Mouse (Mus musculus): Measurements from ENCODE around the gene Phlda3. TPM values are rescaled to one million over a fixed set of nuclear protein-coding genes. Genes with fewer than 3 reads are reported as not detected.

Phlda3 gene
- polyA plus RNA-seq, 1 experiment from 2014 or later: 19.3 TPM

DNA sequence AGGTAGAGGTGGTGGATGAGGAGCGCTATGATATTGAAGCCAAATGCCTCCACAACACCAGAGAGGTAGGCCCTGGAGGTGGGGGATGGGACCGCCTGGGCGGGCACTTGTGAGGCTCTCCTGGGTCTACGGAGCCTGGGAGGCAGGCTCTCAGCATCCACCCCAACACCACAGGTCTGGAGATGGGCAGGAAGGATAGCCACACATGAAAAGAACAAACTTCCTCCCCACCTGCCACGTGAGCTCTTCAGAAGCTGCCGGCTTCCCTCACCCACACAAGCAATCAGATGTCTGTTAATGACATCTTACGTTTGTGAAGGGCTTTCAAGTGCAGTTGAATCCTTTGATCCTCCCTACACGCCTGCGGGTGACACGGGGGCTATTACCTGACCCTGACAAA, 41.6 kb downstream of the Phlda3 start:
- DNase-seq (ENCODE audit: low spot score): no peak
- WGBS: 62% methylated on average over 10 of the region's 10 CpGs
- H3K36me3 ChIP-seq: no peaks in the 10 kb centered on the region
- H3K4me3 ChIP-seq: no peak overlapping the region
- H3K27ac ChIP-seq: no peak overlapping the region
- H3K4me1 ChIP-seq (replicated peaks): 0 out of 2 replicates have a peak, but pooled peaks cover under 1% of the 10 kb centered on the region
- H3K9me3 ChIP-seq: no peaks in the 10 kb centered on the region
- H3K27me3 ChIP-seq (ENCODE audit: insufficient read depth, poor library complexity, severe bottlenecking): peaks cover 26% of the 10 kb centered on the region; the same call in 1 of the 2 replicates

DNA sequence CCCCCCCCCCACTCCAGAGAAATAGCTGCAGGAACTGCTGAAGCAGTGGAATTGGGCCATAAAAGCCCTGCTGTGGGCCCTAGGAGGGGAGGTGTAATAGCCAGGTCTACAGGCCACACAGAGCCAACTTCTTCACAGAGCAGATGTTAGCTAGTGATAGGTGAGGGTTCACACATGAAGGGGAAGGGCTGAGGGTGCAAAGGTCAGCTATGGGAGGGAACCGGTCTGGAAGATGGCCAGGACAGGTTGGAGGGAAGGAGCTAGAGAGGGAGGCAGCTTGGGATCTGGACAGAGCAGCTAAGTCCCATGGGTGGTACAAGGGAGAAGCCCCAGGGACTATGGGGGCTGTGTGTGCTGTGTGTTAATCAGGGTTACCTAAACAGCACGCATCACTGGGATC, 44.3 kb downstream of the Phlda3 start:
- WGBS: 74% methylated on average over 2 of the region's 2 CpGs
- Histone ChIP-seq H3K27ac (no peak overlapping the region), H3K9me3 (no peaks in the 10 kb centered on the region), H3K4me3 (no peak overlapping the region), H3K4me1 (replicated peaks) (0 out of 2 replicates have a peak, but pooled peaks cover 6% of the 10 kb centered on the region), H3K27me3 (ENCODE audit: insufficient read depth, poor library complexity, severe bottlenecking) (peaks cover 32% of the 10 kb centered on the region), H3K36me3 (no peaks in the 10 kb centered on the region)
- no peak for DNase-seq (ENCODE audit: low spot score)

DNA sequence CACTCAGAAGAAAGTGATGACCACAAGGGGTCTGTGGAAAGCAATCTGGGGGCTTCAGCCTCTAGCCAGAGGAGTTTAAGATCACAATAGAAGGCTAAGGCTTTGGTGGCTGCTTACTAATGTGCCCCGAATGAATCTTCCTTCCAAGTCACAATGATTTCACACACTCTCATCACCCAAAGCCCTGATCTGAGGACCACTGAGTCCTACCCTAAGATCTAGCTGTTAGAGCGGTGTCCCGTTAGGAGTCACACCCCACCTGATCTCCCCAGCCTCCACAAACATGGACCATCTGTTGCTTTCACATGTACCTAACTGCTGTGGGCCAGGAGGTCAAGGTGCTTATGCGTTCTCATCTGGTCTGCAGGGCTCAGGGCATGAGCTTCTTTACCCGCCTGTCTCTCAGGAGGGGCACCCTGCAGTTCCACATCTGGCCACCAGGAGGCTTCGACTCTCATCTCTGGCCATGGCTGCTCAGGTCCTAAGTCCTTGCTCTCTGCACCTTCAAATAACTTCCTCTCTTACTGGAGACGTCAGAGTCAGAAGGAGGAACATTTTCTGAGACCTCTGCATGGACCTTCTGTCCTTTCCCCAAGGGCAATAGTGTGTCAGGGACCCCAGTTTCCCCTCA, 45.2 kb downstream of the Phlda3 start:
- peak; percentile 84 for DNase-seq (ENCODE audit: low spot score)
- Histone ChIP-seq H3K4me3 (no peak overlapping the region), H3K36me3 (no peaks in the 10 kb centered on the region), H3K27ac (no peak overlapping the region), H3K9me3 (no peaks in the 10 kb centered on the region), H3K4me1 (replicated peaks) (0 out of 2 replicates have a peak, but pooled peaks cover 6% of the 10 kb centered on the region), H3K27me3 (ENCODE audit: insufficient read depth, poor library complexity, severe bottlenecking) (peaks cover 42% of the 10 kb centered on the region)
- WGBS: 35% methylated on average over 7 of the region's 7 CpGs

DNA sequence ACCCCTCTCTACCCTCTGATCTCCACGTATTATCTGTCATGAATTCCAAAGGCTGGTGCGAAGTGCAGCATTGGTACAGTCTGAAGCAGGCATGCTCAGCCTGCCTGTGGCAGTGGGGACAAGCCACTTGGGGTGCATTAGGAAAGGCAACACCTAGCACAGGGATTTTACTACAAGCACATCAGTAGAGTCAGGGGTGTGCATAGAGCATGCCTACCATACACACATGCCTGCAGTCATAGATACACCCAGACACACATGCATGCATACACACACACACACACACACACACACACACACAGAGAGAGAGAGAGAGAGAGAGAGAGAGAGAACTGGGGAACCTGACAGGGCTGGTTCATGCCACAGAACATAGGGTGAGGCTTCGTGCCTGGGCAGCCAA, 46.3 kb downstream of the Phlda3 start:
- H3K27me3 ChIP-seq (ENCODE audit: insufficient read depth, poor library complexity, severe bottlenecking): peaks cover 52% of the 10 kb centered on the region

DNA sequence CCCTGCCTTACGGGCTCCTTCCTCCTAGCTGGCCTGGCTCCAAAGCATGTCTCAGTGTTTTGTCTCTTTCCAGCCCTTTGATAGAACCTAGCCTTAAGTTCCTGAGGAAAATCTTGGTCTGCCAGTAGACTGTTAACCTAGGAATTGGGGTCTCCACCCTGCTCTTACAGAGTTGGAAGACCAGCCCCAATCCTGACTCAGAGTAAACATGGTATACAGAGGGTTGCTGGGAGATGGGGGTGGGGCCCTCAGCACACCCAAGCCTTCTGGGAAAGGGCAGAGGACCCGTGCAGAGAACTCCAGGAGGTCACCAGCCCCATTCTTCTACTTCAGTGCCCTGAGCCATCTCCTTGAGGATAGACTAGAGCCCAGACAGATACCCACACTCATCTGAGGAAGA, 46.7 kb downstream of the Phlda3 start:
- H3K4me1 ChIP-seq (replicated peaks): 0 out of 2 replicates have a peak, but pooled peaks cover 6% of the 10 kb centered on the region
- H3K36me3 ChIP-seq: no peaks in the 10 kb centered on the region
- H3K27ac ChIP-seq: no peak overlapping the region
- no peaks in the 10 kb centered on the region for H3K9me3 ChIP-seq
- H3K4me3 ChIP-seq: no peak overlapping the region
- DNase-seq (ENCODE audit: low spot score): no peak
- WGBS: 51% methylated on average over 2 of the region's 2 CpGs
- peaks cover 57% of the 10 kb centered on the region for H3K27me3 ChIP-seq (ENCODE audit: insufficient read depth, poor library complexity, severe bottlenecking)

More for the DNA sequence above, 46.3 kb downstream of the Phlda3 start:
- H3K36me3 ChIP-seq: no peaks in the 10 kb centered on the region
- H3K9me3 ChIP-seq: no peaks in the 10 kb centered on the region
- H3K4me1 ChIP-seq (replicated peaks): 0 out of 2 replicates have a peak, but pooled peaks cover 6% of the 10 kb centered on the region
- DNase-seq (ENCODE audit: low spot score): no peak
- no peak overlapping the region for H3K4me3 ChIP-seq
- H3K27ac ChIP-seq: no peak overlapping the region
- 88% methylated on average over 3 of the region's 3 CpGs for WGBS

DNA sequence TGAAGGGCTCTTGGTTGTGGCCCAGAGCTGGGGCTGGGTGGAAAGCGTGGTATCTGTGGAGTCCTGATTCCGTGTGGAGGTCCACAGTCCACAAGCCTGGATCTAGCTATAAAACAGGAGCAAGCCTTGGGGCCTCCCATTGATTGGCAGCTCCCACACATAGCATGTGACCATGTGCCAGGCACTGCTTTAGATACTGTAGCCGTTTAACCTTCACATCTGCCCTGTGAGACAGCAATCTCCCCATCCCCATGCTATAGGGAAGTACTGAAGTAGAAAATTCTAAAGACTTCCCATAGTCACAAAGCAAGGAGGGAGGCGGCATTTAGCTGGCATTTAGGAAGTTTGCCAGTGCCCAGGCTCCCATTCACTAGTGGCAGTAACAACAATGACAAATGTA, 47.2 kb downstream of the Phlda3 start:
- Histone ChIP-seq H3K36me3 (no peaks in the 10 kb centered on the region), H3K4me1 (replicated peaks) (peaks cover 6% of the 10 kb centered on the region), H3K27ac (no peak overlapping the region), H3K9me3 (no peaks in the 10 kb centered on the region), H3K4me3 (no peak overlapping the region), H3K27me3 (ENCODE audit: insufficient read depth, poor library complexity, severe bottlenecking) (peaks cover 60% of the 10 kb centered on the region)
- 74% methylated on average over 4 of the region's 4 CpGs for WGBS
- DNase-seq (ENCODE audit: low spot score): no peak

DNA sequence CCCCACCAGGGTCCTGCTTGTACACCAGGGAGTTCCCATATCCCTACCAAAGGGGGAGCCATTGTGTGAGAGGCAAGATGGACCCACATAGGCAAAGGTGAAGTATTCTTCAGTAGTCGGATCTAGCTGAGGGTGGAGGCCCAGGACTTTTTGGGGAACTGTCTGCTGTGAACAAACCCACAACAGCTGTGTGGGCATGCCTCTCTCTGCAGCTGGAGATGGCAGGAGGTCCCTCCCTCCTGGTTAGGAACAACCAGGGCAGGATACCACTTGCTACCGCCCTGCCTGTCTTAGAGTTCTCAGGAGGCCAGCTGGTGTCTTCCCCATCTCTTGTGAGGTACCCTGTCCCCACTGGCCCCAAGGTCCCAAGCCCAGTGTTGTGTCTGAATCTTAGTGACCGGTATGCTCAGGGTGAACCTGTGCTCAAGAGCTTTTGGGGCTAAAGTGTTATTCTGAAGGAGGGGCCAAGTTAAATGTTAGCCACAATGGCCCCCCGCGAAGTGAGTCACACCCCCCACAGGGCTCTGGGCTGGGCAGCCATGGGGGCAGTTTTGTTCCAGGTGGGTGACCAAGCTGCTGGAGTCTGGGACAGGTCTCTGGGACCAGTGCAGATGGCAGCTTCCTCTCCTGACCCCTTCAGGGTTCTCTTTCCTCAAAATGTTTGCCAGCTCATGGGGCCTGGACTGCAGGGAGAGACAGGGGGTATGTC, 47.9 kb downstream of the Phlda3 start:
- Histone ChIP-seq H3K4me1 (replicated peaks) (peaks cover 14% of the 10 kb centered on the region), H3K36me3 (no peaks in the 10 kb centered on the region), H3K27ac (no peak overlapping the region), H3K9me3 (no peaks in the 10 kb centered on the region), H3K27me3 (ENCODE audit: insufficient read depth, poor library complexity, severe bottlenecking) (peaks cover 66% of the 10 kb centered on the region), H3K4me3 (no peak overlapping the region)
- 85% methylated on average over 5 of the region's 5 CpGs for WGBS
- DNase-seq (ENCODE audit: low spot score): no peak

DNA sequence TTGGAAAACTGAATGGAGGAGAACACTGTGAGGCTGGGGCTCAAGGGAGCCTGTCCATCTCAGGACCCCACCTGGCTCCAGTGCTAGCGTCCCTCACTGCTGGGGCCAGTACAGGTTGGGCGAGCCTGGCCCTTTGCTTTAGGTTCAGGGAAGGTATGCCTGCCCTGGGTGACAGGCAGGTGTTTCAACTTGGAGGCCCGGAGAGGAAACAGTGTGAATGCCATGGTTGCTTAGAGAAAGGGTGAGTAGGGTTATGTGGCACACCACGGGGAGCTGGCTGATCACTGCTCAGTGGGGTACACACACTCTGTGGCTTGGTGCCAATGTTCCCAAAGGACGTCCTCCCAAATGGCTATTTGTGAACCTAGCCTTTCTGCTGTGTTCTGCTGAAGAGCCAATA, 48.6 kb downstream of the Phlda3 start:
- WGBS: 86% methylated on average over 5 of the region's 5 CpGs
- Histone ChIP-seq H3K9me3 (no peaks in the 10 kb centered on the region), H3K36me3 (no peaks in the 10 kb centered on the region), H3K4me1 (replicated peaks) (peaks cover 20% of the 10 kb centered on the region), H3K27me3 (ENCODE audit: insufficient read depth, poor library complexity, severe bottlenecking) (peaks cover 73% of the 10 kb centered on the region), H3K27ac (no peak overlapping the region), H3K4me3 (no peak overlapping the region)
- no peak for DNase-seq (ENCODE audit: low spot score)

DNA sequence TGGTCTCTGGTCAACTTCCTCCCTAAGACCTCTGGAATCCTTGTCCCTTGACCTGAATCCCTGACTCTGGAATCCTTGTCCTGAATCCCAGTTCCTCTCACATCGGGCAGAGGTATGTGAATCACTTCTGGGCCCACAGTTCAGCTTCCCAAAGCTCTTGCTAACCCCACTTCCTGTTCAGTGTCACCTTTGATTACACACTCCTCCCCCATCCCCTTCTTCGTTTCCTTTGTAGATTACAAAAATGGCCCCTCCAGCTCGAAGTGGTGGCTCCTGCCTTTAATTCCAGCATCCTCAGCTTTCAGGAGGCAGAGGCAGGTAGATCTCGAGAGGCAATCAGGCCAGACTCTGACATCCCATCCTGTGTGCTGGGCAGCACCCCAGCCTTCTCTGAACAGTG, 51.7 kb downstream of the Phlda3 start:
- no peak for DNase-seq (ENCODE audit: low spot score)
- H3K9me3 ChIP-seq: no peaks in the 10 kb centered on the region
- no peaks in the 10 kb centered on the region for H3K36me3 ChIP-seq
- H3K4me3 ChIP-seq: no peak overlapping the region
- H3K4me1 ChIP-seq (replicated peaks): peaks cover 36% of the 10 kb centered on the region
- H3K27ac ChIP-seq: no peak overlapping the region
- H3K27me3 ChIP-seq (ENCODE audit: insufficient read depth, poor library complexity, severe bottlenecking): peaks cover 83% of the 10 kb centered on the region
- 65% methylated on average over 4 of the region's 4 CpGs for WGBS

DNA sequence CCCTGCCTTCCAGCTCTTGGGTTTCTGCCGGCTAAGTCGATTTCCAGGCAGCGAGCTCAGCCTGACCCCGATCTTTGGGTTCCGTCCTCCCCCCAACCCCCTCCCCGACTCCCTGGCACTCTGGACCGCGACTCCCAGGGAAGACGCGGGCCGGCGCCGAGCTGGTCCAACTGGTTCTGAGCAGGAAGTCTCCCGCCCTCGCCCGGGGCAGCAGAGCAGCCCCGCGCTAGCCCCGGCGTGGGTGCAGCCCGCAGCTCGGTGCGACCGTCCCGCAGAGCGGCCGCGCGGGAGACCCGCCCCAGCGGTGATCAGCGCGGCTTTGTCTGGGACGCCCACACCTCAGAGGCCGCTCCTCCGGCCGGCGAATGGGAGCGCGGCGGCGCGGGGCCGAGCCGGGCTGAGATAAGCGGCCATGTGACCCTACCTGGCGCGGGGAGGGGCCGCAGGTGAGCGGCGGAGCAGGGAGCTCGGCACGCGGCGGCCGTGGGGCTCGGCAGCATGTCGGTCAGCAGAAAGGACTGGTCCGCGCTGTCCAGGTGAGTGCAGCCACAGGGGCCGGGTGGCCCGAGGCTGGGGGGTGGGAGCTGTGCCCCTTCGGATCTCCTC, 52.7 kb downstream of the Phlda3 start, which contains the start of gene Lad1:
TSS of gene Lad1 (plus strand) at position 118 of the 606 bp plus-strand sequence.
- Histone ChIP-seq H3K4me1 (replicated peaks) (peaks cover 34% of the 10 kb centered on the region), H3K4me3 (peak within 1 kb of the TSS; percentile 74), H3K27ac (peak within 1 kb of the TSS; percentile 83), H3K36me3 (no peaks in the 10 kb centered on the region), H3K27me3 (ENCODE audit: insufficient read depth, poor library complexity, severe bottlenecking) (peaks cover 93% of the 10 kb centered on the region), H3K9me3 (no peaks in the 10 kb centered on the region)
- DNase-seq (ENCODE audit: low spot score): peak; percentile 53
- WGBS: under 1% methylated on average over 63 of the region's 63 CpGs

Other genes with a start within 250 kb of the Phlda3 start
- gene Nav1, start 158.8 kb upstream of the Phlda3 start, polyA plus RNA-seq (2016; fragmentation: Nextera tagmentation; extraction: Ambion mirVana): 16.1 and 19.3 TPM in 2 replicates
- 51.0 and 56.2 TPM in 2 replicates for gene Csrp1, start 46.1 kb upstream of the Phlda3 start, polyA plus RNA-seq (2016; fragmentation: Nextera tagmentation; extraction: Ambion mirVana)
- 0.85 and 3.2 TPM in 2 replicates for gene Tnni1, start 13.3 kb downstream of the Phlda3 start, polyA plus RNA-seq (2016; fragmentation: Nextera tagmentation; extraction: Ambion mirVana)
- 1.0 and 3.9 TPM in 2 replicates for gene Lad1, start 52.5 kb downstream of the Phlda3 start, polyA plus RNA-seq (2016; fragmentation: Nextera tagmentation; extraction: Ambion mirVana)
- gene Tnnt2, start 70.2 kb downstream of the Phlda3 start, polyA plus RNA-seq (2016; fragmentation: Nextera tagmentation; extraction: Ambion mirVana): 0.35 and 2.9 TPM in 2 replicates
- 0.20 TPM in 1 of 2 replicates, not detected in the other for gene Pkp1, start 153.1 kb downstream of the Phlda3 start, polyA plus RNA-seq (2016; fragmentation: Nextera tagmentation; extraction: Ambion mirVana)
- gene Igfn1, start 240.2 kb downstream of the Phlda3 start, polyA plus RNA-seq (2016; fragmentation: Nextera tagmentation; extraction: Ambion mirVana): 0.09 TPM in 1 of 2 replicates, not detected in the other
- gene Tmem9, start 242.0 kb downstream of the Phlda3 start, polyA plus RNA-seq (2016; fragmentation: Nextera tagmentation; extraction: Ambion mirVana): 148 and 161 TPM in 2 replicates

Measured in hindbrain, embryonic 10.5 days (tissue).